Mouse (Mus musculus): ENCODE measurements at regions not wholly inside any gene's neighbourhood (a gene's known extent, or its start where the extent isn't known, plus 50 kb on each side); places are given as distances from the start of the nearest gene placed in this dataset.

DNA sequence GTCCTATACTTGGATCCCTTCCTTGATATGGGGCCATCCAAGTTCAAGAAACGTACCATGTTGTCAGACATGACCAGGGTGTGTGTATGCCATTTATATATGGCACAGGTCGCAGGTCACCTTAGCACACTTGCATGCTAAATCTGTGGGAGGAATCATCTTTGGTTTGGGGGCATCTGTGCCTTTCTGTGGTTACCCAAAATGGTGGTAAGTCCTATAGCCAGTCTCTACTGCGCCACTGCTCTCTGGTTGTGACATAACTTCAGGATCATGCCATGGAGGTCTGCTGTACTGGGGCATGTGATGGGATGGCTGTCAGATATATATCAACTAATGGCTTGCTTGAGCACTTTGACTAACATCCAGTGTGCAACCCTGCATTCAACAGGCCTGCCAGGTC, 112.9 kb upstream of the Rtl1 start:
- no peak for TF ChIP-seq POLR2A (IDR thresholded peaks at IDR 0.05; ENCODE audit: control insufficient read depth, low read depth, low read length)
- no peak for TF ChIP-seq CTCF (IDR thresholded peaks at IDR 0.05; ENCODE audit: control insufficient read depth, insufficient read depth, insufficient replicate concordance, low read depth, low read length)
